Mouse (Mus musculus): ENCODE measurements around the gene Aoah.

- no peak for TF ChIP-seq CTCF (IDR thresholded peaks at IDR 0.05; ENCODE audit: low read depth)
- TF ChIP-seq EP300 (optimal IDR thresholded peaks at IDR 0.05) = no peak
Observed at GRCm38 (mm10) chr13:20985510-20985909, 191.6 kb downstream of the Aoah start.

All from stomach, postnatal 0 days (tissue).